In genomic region chr11:68623871-68624258, GRCm38 (mm10) we compare ENCODE assay signal across 10 mouse cellular contexts. TPM values are rescaled to one million over a fixed set of nuclear protein-coding genes. Genes with fewer than 3 reads are reported as not detected.
DNase-seq lines count a peak whose midpoint lies in the region; ATAC-seq lines count a peak whose summit lies in the region.
"Had no signal": no experiment of that assay in that cellular context is flagged by ENCODE, and none has a peak within 500 bp of the region (broad histone marks: within the 10 kb centered on the region; RNA-seq: fewer than 3 reads in every experiment).

No protein-coding gene starts in this region.

- peak overlapping the region; percentile 64 for H3K9ac ChIP-seq in heart, embryonic 11.5 days (ENCODE audit: low read depth, low read length)
- no peak overlapping the region for H3K9ac ChIP-seq in embryonic facial prominence, embryonic 11.5 days (replicated peaks; ENCODE audit: low read length)
- H3K9ac ChIP-seq in hindbrain, embryonic 13.5 days = no peak overlapping the region
- H3K9ac ChIP-seq in midbrain, embryonic 12.5 days (replicated peaks) = no peak overlapping the region

- H3K4me3 ChIP-seq in heart, embryonic 11.5 days (ENCODE audit: low read depth, low read length) = peak overlapping the region; percentile 34
- peak overlapping the region; percentile 11 for H3K4me3 ChIP-seq in embryonic facial prominence, embryonic 11.5 days (ENCODE audit: low read depth, low read length)
- peak overlapping the region; percentile 36 for H3K4me3 ChIP-seq in hindbrain, embryonic 13.5 days
- H3K4me3 ChIP-seq in midbrain, embryonic 12.5 days = peak overlapping the region; percentile 32

- WGBS in heart, embryonic 11.5 days (ENCODE audit: insufficient replicate concordance) = 2% methylated on average over 5 of the region's 5 CpGs
- WGBS in embryonic facial prominence, embryonic 11.5 days = 4% methylated on average over 5 of the region's 5 CpGs
- 3% methylated on average over 5 of the region's 5 CpGs for WGBS in hindbrain, embryonic 13.5 days
- 6% methylated on average over 5 of the region's 5 CpGs for WGBS in midbrain, embryonic 12.5 days

- H3K4me2 ChIP-seq in heart, embryonic 11.5 days = peak overlapping the region; percentile 64
- peak overlapping the region; percentile 51; the same call in 1 of the 2 replicates for H3K4me2 ChIP-seq in embryonic facial prominence, embryonic 11.5 days (ENCODE audit: low read depth, low read length)
- H3K4me2 ChIP-seq in hindbrain, embryonic 13.5 days = peak overlapping the region; percentile 56
- peak overlapping the region; percentile 56 for H3K4me2 ChIP-seq in midbrain, embryonic 12.5 days (replicated peaks)

- H3K27me3 ChIP-seq in heart, embryonic 11.5 days (ENCODE audit: control insufficient read depth, insufficient read depth, low read length) = no peaks in the 10 kb centered on the region
- H3K27me3 ChIP-seq in embryonic facial prominence, embryonic 11.5 days (ENCODE audit: control insufficient read depth, insufficient read depth, low read length) = no peaks in the 10 kb centered on the region
- no peaks in the 10 kb centered on the region for H3K27me3 ChIP-seq in hindbrain, embryonic 13.5 days
- peaks cover 8% of the 10 kb centered on the region for H3K27me3 ChIP-seq in midbrain, embryonic 12.5 days

- H3K36me3 ChIP-seq in heart, embryonic 11.5 days (ENCODE audit: control insufficient read depth, insufficient read depth, low read length) = no peaks in the 10 kb centered on the region
- no peaks in the 10 kb centered on the region for H3K36me3 ChIP-seq in embryonic facial prominence, embryonic 11.5 days (replicated peaks; ENCODE audit: control insufficient read depth, insufficient read depth, low read depth, low read length)
- H3K36me3 ChIP-seq in hindbrain, embryonic 13.5 days = no peaks in the 10 kb centered on the region
- H3K36me3 ChIP-seq in midbrain, embryonic 12.5 days = no peaks in the 10 kb centered on the region

- DNase-seq in heart, adult 9 months (ENCODE audit: low spot score in 2 of 2) = no peak
- DNase-seq in embryonic facial prominence, embryonic 11.5 days (ENCODE audit: low spot score) = peak; percentile 29
- no peak for DNase-seq in layer of hippocampus, adult 8-10 months (ENCODE audit: low spot score in 2 of 2)
- no peak for DNase-seq in B cell, adult 2 months
- DNase-seq in frontal cortex, adult 2 months (ENCODE audit: extremely low spot score in 1 of 2, low spot score in 1 of 2) = no peak

- H3K27ac ChIP-seq in heart, embryonic 11.5 days (ENCODE audit: low read depth, low read length) = peak overlapping the region; percentile 93
- H3K27ac ChIP-seq in embryonic facial prominence, embryonic 11.5 days (replicated peaks; ENCODE audit: low read depth, low read length) = no peak overlapping the region
- H3K27ac ChIP-seq in hindbrain, embryonic 13.5 days = no peak overlapping the region
- H3K27ac ChIP-seq in midbrain, embryonic 12.5 days (replicated peaks) = no peak overlapping the region

- 0 out of 2 replicates have a peak, but pooled peaks have one; percentile 39 for ATAC-seq in heart, embryonic 11.5 days (replicated peaks; ENCODE audit: insufficient number of reproducible peaks, low FRiP score, low TSS enrichment)
- no peak for ATAC-seq in embryonic facial prominence, embryonic 11.5 days (replicated peaks; ENCODE audit: insufficient number of reproducible peaks, low FRiP score, low TSS enrichment, low read depth)
- no peak for ATAC-seq in hindbrain, embryonic 13.5 days (ENCODE audit: low FRiP score)
- no peak for ATAC-seq in midbrain, embryonic 12.5 days (ENCODE audit: low FRiP score, low read depth)

- peaks cover 16% of the 10 kb centered on the region for H3K4me1 ChIP-seq in heart, embryonic 11.5 days (ENCODE audit: control insufficient read depth, insufficient read depth, low read length)
- H3K4me1 ChIP-seq in embryonic facial prominence, embryonic 11.5 days (ENCODE audit: control insufficient read depth, insufficient read depth, low read length) = no peaks in the 10 kb centered on the region
- H3K4me1 ChIP-seq in hindbrain, embryonic 13.5 days (replicated peaks) = peaks cover 12% of the 10 kb centered on the region
- 0 out of 2 replicates have a peak, but pooled peaks cover 9% of the 10 kb centered on the region for H3K4me1 ChIP-seq in midbrain, embryonic 12.5 days
- H3K4me1 ChIP-seq: megakaryocyte, embryonic 14.5 days had no signal

- no peaks in the 10 kb centered on the region for H3K9me3 ChIP-seq in heart, embryonic 11.5 days (replicated peaks; ENCODE audit: control insufficient read depth, low read length)
- H3K9me3 ChIP-seq in embryonic facial prominence, embryonic 11.5 days (replicated peaks; ENCODE audit: control insufficient read depth, low read length) = no peaks in the 10 kb centered on the region
- H3K9me3 ChIP-seq in hindbrain, embryonic 13.5 days = no peaks in the 10 kb centered on the region
- no peaks in the 10 kb centered on the region for H3K9me3 ChIP-seq in midbrain, embryonic 12.5 days

RNA-seq across cellular contexts. Expression of gene Ccdc42, which starts 37.0 kb away (rescaled TPM):
- polyA plus RNA-seq in heart, embryonic 11.5 days (2014; fragmentation: Nextera tagmentation; extraction: Ambion mirVana) = 0.29 and 0.58 TPM in 2 replicates
- 0.20 and 0.67 TPM in 2 replicates for polyA plus RNA-seq in embryonic facial prominence, embryonic 11.5 days (2014; fragmentation: Nextera tagmentation; extraction: Ambion mirVana)
- 0.27 TPM in 2 replicates for polyA plus RNA-seq in hindbrain, embryonic 13.5 days (2015; fragmentation: Nextera tagmentation; extraction: Ambion mirVana)
- 0.87 and 1.0 TPM in 2 replicates for polyA plus RNA-seq in midbrain, embryonic 12.5 days (2016; fragmentation: Nextera tagmentation; extraction: Ambion mirVana)
- total RNA-seq in layer of hippocampus, adult 8-10 months (2022) = 1 to 10 TPM; 1.8 to 2.5 (median 2.0) TPM
- 0.95 and 0.98 TPM in 2 replicates for polyA plus RNA-seq in frontal cortex, adult 2 months (2012; rRNA removed)
- total RNA-seq: CH12.LX had no signal
